Mouse (Mus musculus): ENCODE measurements around the gene Gm21969.

GRCm38 (mm10) chr4:139693315-139693714, 90.3 kb downstream of the Gm21969 start:
- no peak for TF ChIP-seq ZC3H11A (IDR thresholded peaks at IDR 0.05; ENCODE audit: borderline replicate concordance, low read depth, low read length)
- no peak for TF ChIP-seq MAFK (IDR thresholded peaks at IDR 0.05; ENCODE audit: insufficient read depth, low read depth, low read length)
